In genomic region chr13:31397246-31397645, GRCm38 (mm10) we compare ENCODE assay signal across 21 mouse cellular contexts.
DNase-seq lines count a peak whose midpoint lies in the region; ATAC-seq and TF ChIP-seq lines count a peak whose summit lies in the region.
"Had no signal": no experiment of that assay in that cellular context is flagged by ENCODE, and none has a peak within 500 bp of the region (broad histone marks: within the 10 kb centered on the region; RNA-seq: fewer than 3 reads in every experiment).

No protein-coding gene starts in this region.

- no peaks in the 10 kb centered on the region for H3K9me3 ChIP-seq in midbrain, embryonic 10.5 days (replicated peaks)
- H3K9me3 ChIP-seq in midbrain, postnatal 0 days (ENCODE audit: low read length), result no peaks in the 10 kb centered on the region
- H3K9me3 ChIP-seq in limb, embryonic 10.5 days (replicated peaks), result no peaks in the 10 kb centered on the region
- H3K9me3 ChIP-seq: heart, embryonic 12.5 days; neural tube, embryonic 12.5 days had no signal

- TF ChIP-seq CTCF in midbrain, postnatal 0 days (IDR thresholded peaks at IDR 0.05), result no peak
- no peak for TF ChIP-seq CTCF in thymus, adult 2 months (IDR thresholded peaks at IDR 0.05; ENCODE audit: borderline replicate concordance, control insufficient read depth, extremely low read depth, insufficient read depth, low read length, poor library complexity)

- no peak overlapping the region for H3K27ac ChIP-seq in midbrain, embryonic 10.5 days (replicated peaks)
- H3K27ac ChIP-seq in midbrain, postnatal 0 days (ENCODE audit: low read depth, low read length), result no peak overlapping the region
- H3K27ac ChIP-seq in limb, embryonic 10.5 days, result no peak overlapping the region
- no peak overlapping the region for H3K27ac ChIP-seq in thymus, adult 2 months (ENCODE audit: control insufficient read depth, insufficient read depth, low read length)
- H3K27ac ChIP-seq: layer of hippocampus, adult 2 months; neural tube, embryonic 12.5 days had no signal

- no peak overlapping the region for H3K4me2 ChIP-seq in midbrain, postnatal 0 days (ENCODE audit: low read depth, low read length, poor library complexity, severe bottlenecking)
- H3K4me2 ChIP-seq: heart, embryonic 12.5 days; neural tube, embryonic 12.5 days had no signal

- no peaks in the 10 kb centered on the region for H3K36me3 ChIP-seq in midbrain, embryonic 10.5 days
- H3K36me3 ChIP-seq in midbrain, postnatal 0 days (ENCODE audit: insufficient read depth, low read length), result no peaks in the 10 kb centered on the region
- no peaks in the 10 kb centered on the region for H3K36me3 ChIP-seq in limb, embryonic 10.5 days
- H3K36me3 ChIP-seq in thymus, adult 2 months (ENCODE audit: control insufficient read depth, insufficient read depth, low read length), result no peaks in the 10 kb centered on the region
- H3K36me3 ChIP-seq: heart, embryonic 12.5 days; neural tube, embryonic 12.5 days had no signal

- 68% methylated on average over 10 of the region's 10 CpGs for WGBS in midbrain, embryonic 10.5 days
- whole genome bisulfite sequencing in midbrain, postnatal 0 days, result 80% methylated on average over 10 of the region's 10 CpGs
- 14% methylated on average over 10 of the region's 10 CpGs for WGBS in limb, embryonic 10.5 days
- 92% methylated on average over 10 of the region's 10 CpGs for WGBS in thymus, adult 2 months

- H3K9ac ChIP-seq in midbrain, postnatal 0 days (replicated peaks; ENCODE audit: low read length, poor library complexity, severe bottlenecking), result no peak overlapping the region
- H3K9ac ChIP-seq: heart, embryonic 12.5 days; neural tube, embryonic 12.5 days had no signal

- H3K4me3 ChIP-seq in midbrain, embryonic 10.5 days, result no peak overlapping the region
- no peak overlapping the region for H3K4me3 ChIP-seq in midbrain, postnatal 0 days (ENCODE audit: low read depth, low read length)
- H3K4me3 ChIP-seq in limb, embryonic 10.5 days, result no peak overlapping the region
- no peak overlapping the region for H3K4me3 ChIP-seq in thymus, adult 2 months (ENCODE audit: control insufficient read depth, insufficient read depth, low read length)
- H3K4me3 ChIP-seq: heart, embryonic 12.5 days; layer of hippocampus, adult 2 months; neural tube, embryonic 12.5 days had no signal

- ATAC-seq in midbrain, postnatal 0 days (ENCODE audit: low FRiP score), result no peak
- ATAC-seq: forebrain, embryonic 16.5 days had no signal

- H3K4me1 ChIP-seq in midbrain, embryonic 10.5 days, result peaks cover 20% of the 10 kb centered on the region
- no peaks in the 10 kb centered on the region for H3K4me1 ChIP-seq in midbrain, postnatal 0 days (ENCODE audit: insufficient read depth, low read length)
- peaks cover 17% of the 10 kb centered on the region for H3K4me1 ChIP-seq in limb, embryonic 10.5 days
- no peaks in the 10 kb centered on the region for H3K4me1 ChIP-seq in thymus, adult 2 months (replicated peaks; ENCODE audit: control insufficient read depth, insufficient read depth, low read length)
- H3K4me1 ChIP-seq: heart, embryonic 12.5 days; neural tube, embryonic 12.5 days had no signal

- no peak for TF ChIP-seq POLR2A in thymus, adult 2 months (IDR thresholded peaks at IDR 0.05; ENCODE audit: control insufficient read depth, extremely low read depth, insufficient read depth, low read length, poor library complexity)

- H3K27me3 ChIP-seq in midbrain, embryonic 10.5 days (ENCODE audit: low read depth, poor library complexity, severe bottlenecking), result no peaks in the 10 kb centered on the region
- H3K27me3 ChIP-seq in midbrain, postnatal 0 days (ENCODE audit: insufficient read depth, low read length), result no peaks in the 10 kb centered on the region
- H3K27me3 ChIP-seq in limb, embryonic 10.5 days (ENCODE audit: low read depth, poor library complexity, severe bottlenecking), result peaks cover 26% of the 10 kb centered on the region
- H3K27me3 ChIP-seq in thymus, adult 2 months (ENCODE audit: control insufficient read depth, insufficient read depth, low read length), result no peaks in the 10 kb centered on the region
- H3K27me3 ChIP-seq: heart, embryonic 12.5 days; neural tube, embryonic 12.5 days had no signal

- peak; percentile 32 for DNase-seq in midbrain, embryonic 10.5 days (ENCODE audit: low spot score)
- no peak for DNase-seq in midbrain, postnatal 0 days (ENCODE audit: low spot score)
- DNase-seq in embryo, embryonic 11.5 days (ENCODE audit: low read depth, low spot score), result peak; percentile 27
- DNase-seq in limb, embryonic 10.5 days (ENCODE audit: low spot score), result peak; percentile 59
- DNase-seq in frontal cortex, postnatal 25 days (ENCODE audit: low spot score in 2 of 2), result no peak
- no peak for DNase-seq in thymus, adult 2 months
- no peak for DNase-seq in cerebellum, postnatal 4 days (ENCODE audit: low spot score in 2 of 2)
- DNase-seq: adrenal gland, postnatal 36 days; cerebellum, adult 8-10 months; kidney, adult 18-20 months; kidney, postnatal 10 days; layer of hippocampus, postnatal 36 days; liver; lung, postnatal 10 days; right cerebral cortex, postnatal 14 days; spleen, adult 18-20 months; thymus, postnatal 36 days had no signal

Comparison
In these comparisons a context has a peak if more than half of its experiments do, and no peak if none do; other contexts are left out.
1. DNase-seq: peak in midbrain, embryonic 10.5 days (single experiment), embryo, embryonic 11.5 days (single experiment) and limb, embryonic 10.5 days (single experiment); none in midbrain, postnatal 0 days (single experiment), frontal cortex, postnatal 25 days (0 of 2), thymus, adult 2 months (single experiment) and cerebellum, postnatal 4 days (0 of 2).